ENCODE assay signal across 8 mouse cellular contexts in the genomic region with DNA sequence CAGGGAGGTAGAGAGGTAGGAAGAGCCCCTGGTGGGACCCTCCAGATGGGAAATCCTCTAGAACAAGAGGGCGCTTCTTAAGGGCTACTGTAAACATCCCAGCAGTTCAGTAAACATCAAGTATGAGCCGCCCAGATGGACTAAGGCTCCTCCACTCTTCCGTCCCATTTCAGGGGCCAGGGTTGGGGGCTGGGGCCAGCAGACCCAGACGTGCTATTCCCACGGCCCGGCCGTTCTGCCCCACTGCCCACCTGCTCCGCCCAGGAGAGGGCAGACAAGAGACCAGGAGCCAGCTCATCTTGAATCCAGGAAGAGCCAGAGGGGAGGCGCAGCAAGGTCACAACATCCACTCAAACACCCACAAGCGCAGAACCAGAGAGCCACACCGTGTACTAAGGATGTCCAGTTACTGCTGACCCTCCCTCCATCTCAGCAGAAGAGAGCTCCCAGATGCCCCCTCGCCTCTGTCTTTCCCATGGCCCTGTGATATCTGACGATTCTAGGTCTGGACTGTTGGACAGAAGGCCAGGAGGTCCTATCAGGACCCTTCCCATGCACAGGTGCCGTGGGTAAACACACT. TPM values are rescaled to one million over a fixed set of nuclear protein-coding genes. Genes with fewer than 3 reads are reported as not detected.
DNase-seq lines count a peak whose midpoint lies in the region; ATAC-seq and TF ChIP-seq lines count a peak whose summit lies in the region.

No protein-coding gene starts in this region.

- 0 out of 2 replicates have a peak overlapping the region, but pooled peaks have one; percentile 23 for H3K9ac ChIP-seq in intestine, embryonic 16.5 days (ENCODE audit: low read depth, low read length)

- no peaks in the 10 kb centered on the region for H3K27me3 ChIP-seq in spleen, adult 2 months (ENCODE audit: control insufficient read depth, insufficient read depth, low read length)
- H3K27me3 ChIP-seq in intestine, embryonic 16.5 days (replicated peaks; ENCODE audit: control insufficient read depth, insufficient read depth, low read length): no peaks in the 10 kb centered on the region

- no peaks in the 10 kb centered on the region for H3K4me1 ChIP-seq in spleen, adult 2 months (ENCODE audit: control insufficient read depth, insufficient read depth, insufficient read length)
- H3K4me1 ChIP-seq in intestine, embryonic 16.5 days (ENCODE audit: control insufficient read depth, insufficient read depth, low read length): peaks cover 70% of the 10 kb centered on the region

- H3K9me3 ChIP-seq in intestine, embryonic 16.5 days (ENCODE audit: control insufficient read depth, low read length): no peaks in the 10 kb centered on the region

- peak overlapping the region; percentile 18; the same call in 1 of the 2 replicates for H3K27ac ChIP-seq in spleen, adult 2 months (ENCODE audit: insufficient read depth, low read length)
- H3K27ac ChIP-seq in intestine, embryonic 16.5 days (ENCODE audit: low read length): peak overlapping the region; percentile 65

- peak overlapping the region; percentile 30 for H3K4me2 ChIP-seq in intestine, embryonic 16.5 days (ENCODE audit: low read depth, low read length)

- ATAC-seq in intestine, embryonic 16.5 days: peak; percentile 19

- no peaks in the 10 kb centered on the region for H3K36me3 ChIP-seq in spleen, adult 2 months (ENCODE audit: control insufficient read depth, insufficient read depth, low read length)
- H3K36me3 ChIP-seq in intestine, embryonic 16.5 days (ENCODE audit: control insufficient read depth, insufficient read depth, low read length): no peaks in the 10 kb centered on the region

- no peak for TF ChIP-seq POLR2A in spleen, adult 2 months (IDR thresholded peaks at IDR 0.05; ENCODE audit: low read depth, low read length)

- 80% methylated on average over 14 of the region's 14 CpGs for WGBS in spleen, adult 2 months
- 17% methylated on average over 14 of the region's 14 CpGs for WGBS in intestine, embryonic 16.5 days

- no peak overlapping the region for H3K4me3 ChIP-seq in spleen, adult 2 months (ENCODE audit: extremely low read depth, insufficient read depth, insufficient read length)
- H3K4me3 ChIP-seq in intestine, embryonic 16.5 days (ENCODE audit: low read length): no peak overlapping the region

- no peak for TF ChIP-seq CTCF in spleen, adult 2 months (IDR thresholded peaks at IDR 0.05; ENCODE audit: extremely low read depth, insufficient read depth, insufficient read length, insufficient replicate concordance)

- DNase-seq in spleen, adult 2 months (ENCODE audit: low read depth in 1 of 2, low spot score in 2 of 2): no peak
- no peak for DNase-seq in spleen, postnatal 14 days (ENCODE audit: low spot score in 2 of 2)
- DNase-seq in lung, postnatal 25 days (ENCODE audit: low spot score): peak; percentile 54
- DNase-seq in thymus, postnatal 36 days: no peak
- no peak for DNase-seq in right cerebral cortex, postnatal 36 days (ENCODE audit: low spot score in 2 of 2)
- DNase-seq in B cell, adult 2 months: no peak
- no peak for DNase-seq in thymus, postnatal 14 days

RNA-seq across cellular contexts. Expression of gene Sema3f, which starts 11.6 kb away (rescaled TPM):
- 61.1 and 61.6 TPM in 2 replicates for polyA plus RNA-seq in spleen, adult 2 months (2012; rRNA removed)
- 5.7 and 8.3 TPM in 2 replicates for polyA plus RNA-seq in intestine, embryonic 16.5 days (2015; fragmentation: Nextera tagmentation; extraction: Ambion mirVana)

RNA-seq across cellular contexts. Expression of gene Gnat1, which starts 19.2 kb away (rescaled TPM):
- polyA plus RNA-seq in spleen, adult 2 months (2012; rRNA removed): not detected in 2 replicates
- 0.98 and 1.6 TPM in 2 replicates for polyA plus RNA-seq in intestine, embryonic 16.5 days (2015; fragmentation: Nextera tagmentation; extraction: Ambion mirVana)

RNA-seq across cellular contexts. Expression of gene Slc38a3, which starts 29.4 kb away (rescaled TPM):
- polyA plus RNA-seq in spleen, adult 2 months (2012; rRNA removed): 10.6 and 13.9 TPM in 2 replicates
- polyA plus RNA-seq in intestine, embryonic 16.5 days (2015; fragmentation: Nextera tagmentation; extraction: Ambion mirVana): 10.1 TPM in 2 replicates
